13 mouse cellular contexts compared by ENCODE assay signal in genomic region chr11:54774282-54775078, GRCm38 (mm10). TPM values are rescaled to one million over a fixed set of nuclear protein-coding genes. Genes with fewer than 3 reads are reported as not detected.
A peak's percentile ranks its signal among the peaks of the same experiment; 100 is the strongest.
DNase-seq lines count a peak whose midpoint lies in the region; ATAC-seq lines count a peak whose summit lies in the region.
"Had no signal": no experiment of that assay in that cellular context is flagged by ENCODE, and none has a peak within 500 bp of the region (broad histone marks: within the 10 kb centered on the region; RNA-seq: fewer than 3 reads in every experiment).

No protein-coding gene starts in this region.

- no peak overlapping the region for H3K9ac ChIP-seq in heart, embryonic 15.5 days
- no peak overlapping the region for H3K9ac ChIP-seq in liver, embryonic 12.5 days
- H3K9ac ChIP-seq: liver, embryonic 14.5 days had no signal

- peaks cover 54% of the 10 kb centered on the region for H3K4me1 ChIP-seq in heart, embryonic 15.5 days (replicated peaks)
- peaks cover 44% of the 10 kb centered on the region for H3K4me1 ChIP-seq in liver, embryonic 12.5 days

- peak overlapping the region; percentile 15 for H3K27ac ChIP-seq in heart, embryonic 15.5 days
- no peak overlapping the region for H3K27ac ChIP-seq in liver, embryonic 12.5 days
- H3K27ac ChIP-seq: hindbrain, postnatal 0 days; liver, embryonic 14.5 days had no signal

- no peaks in the 10 kb centered on the region for H3K27me3 ChIP-seq in heart, embryonic 15.5 days
- no peaks in the 10 kb centered on the region for H3K27me3 ChIP-seq in liver, embryonic 12.5 days (replicated peaks)

- ATAC-seq in heart, embryonic 15.5 days (replicated peaks; ENCODE audit: insufficient number of reproducible peaks, insufficient read depth, low FRiP score, low read depth) = no peak
- ATAC-seq in liver, embryonic 12.5 days = no peak
- ATAC-seq: hindbrain, postnatal 0 days had no signal

- H3K4me3 ChIP-seq in heart, embryonic 15.5 days = no peak overlapping the region
- no peak overlapping the region for H3K4me3 ChIP-seq in liver, embryonic 12.5 days

- no peaks in the 10 kb centered on the region for H3K9me3 ChIP-seq in heart, embryonic 15.5 days (replicated peaks)
- no peaks in the 10 kb centered on the region for H3K9me3 ChIP-seq in liver, embryonic 12.5 days (replicated peaks)

- H3K4me2 ChIP-seq in heart, embryonic 15.5 days = no peak overlapping the region
- H3K4me2 ChIP-seq in liver, embryonic 12.5 days = peak overlapping the region; percentile 26; the same call in 1 of the 2 replicates

- WGBS in heart, embryonic 15.5 days = 72% methylated on average over 7 of the region's 7 CpGs
- 40% methylated on average over 7 of the region's 7 CpGs for WGBS in liver, embryonic 12.5 days (ENCODE audit: insufficient replicate concordance)

- H3K36me3 ChIP-seq in heart, embryonic 15.5 days = no peaks in the 10 kb centered on the region
- H3K36me3 ChIP-seq in liver, embryonic 12.5 days = no peaks in the 10 kb centered on the region

- no peak for DNase-seq in heart, postnatal 4 days
- DNase-seq in spleen, postnatal 36 days (ENCODE audit: low spot score in 2 of 2) = peak; percentile 33 to 43
- no peak for DNase-seq in spleen, postnatal 10 days (ENCODE audit: low spot score in 2 of 2)
- peak; percentile 37 for DNase-seq in thymus, postnatal 4 days
- no peak for DNase-seq in frontal cortex, postnatal 10 days (ENCODE audit: low spot score in 2 of 2)
- DNase-seq in adrenal gland, postnatal 25 days = no peak
- DNase-seq: adrenal gland, adult 2 months; cerebellum, adult 8-10 months; retina, postnatal 1 day had no signal

RNA-seq across cellular contexts. Expression of gene Cdc42se2, which starts 13.0 kb away (rescaled TPM):
- 53.2 and 66.5 TPM in 2 replicates for polyA plus RNA-seq in heart, embryonic 15.5 days (2015; fragmentation: Nextera tagmentation; extraction: Ambion mirVana)
- 10 to 100 TPM; 44.3 to 47.1 TPM for total RNA-seq in heart, postnatal 4 days (2021)
- 28.0 and 28.5 TPM in 2 replicates for polyA plus RNA-seq in liver, embryonic 12.5 days (2016; fragmentation: Nextera tagmentation; extraction: Ambion mirVana)
- total RNA-seq in adrenal gland, postnatal 25 days (2021) = 20.8 and 25.1 TPM in 2 replicates

Comparison
In these comparisons a context has a peak if more than half of its experiments do, and no peak if none do; other contexts are left out.
1. DNase-seq: peak in spleen, postnatal 36 days (2 of 2) and thymus, postnatal 4 days (single experiment); none in heart, postnatal 4 days (single experiment), spleen, postnatal 10 days (0 of 2), frontal cortex, postnatal 10 days (0 of 2) and adrenal gland, postnatal 25 days (single experiment).